Mouse (Mus musculus) bone marrow, adult 2 months (tissue): ENCODE results near the gene Nup93. TPM values are rescaled to one million over a fixed set of nuclear protein-coding genes. Genes with fewer than 3 reads are reported as not detected.

ENCODE experiments used
- H3K27ac ChIP-seq: fragments of 200-500 bp; 2 replicates; pipeline ENCODE4 v1.5.1; 2012; ENCODE audit warnings: low read depth, mild to moderate bottlenecking, control low read depth, inconsistent platforms, low read length; ENCODE audit not compliant: control insufficient read depth, poor library complexity, insufficient read depth
- H3K4me1 ChIP-seq: fragments of 200-500 bp; 2 replicates; pipeline ENCODE4 v1.6.1; 2011; ENCODE audit warnings: low read length; ENCODE audit not compliant: control insufficient read depth, insufficient read depth
- H3K4me3 ChIP-seq: fragments of 200-500 bp; replicated peaks from 2 replicates; pipeline ENCODE3; 2011; ENCODE audit warnings: mild to moderate bottlenecking, low read depth, low read length, control low read depth; ENCODE audit not compliant: control insufficient read depth
- CTCF ChIP-seq: fragments of 200-500 bp; IDR thresholded peaks from 2 replicates; pipeline ENCODE4 v1.5.1; 2011; ENCODE audit warnings: low read length, control low read depth; ENCODE audit not compliant: control insufficient read depth, insufficient read depth
- POLR2A ChIP-seq: fragments of 200-500 bp; IDR thresholded peaks from 2 replicates; pipeline ENCODE4 v1.6.1; 2011; ENCODE audit warnings: low read depth, mild to moderate bottlenecking, control low read depth, low read length, borderline replicate concordance; ENCODE audit not compliant: control insufficient read depth
- WGBS: fragments of 180-500 bp; shearing (Covaris S2); methylation state at CpG from one replicate; pipeline ENCODE4 v1.1.7; 2018; 5-methylcytosine and 5-hydroxymethylcytosine counted together
- polyA plus RNA-seq: library from polyadenylated mRNA; stranded (reverse); fragments of >200 nt; gene quantifications from 2 replicates; pipeline ENCODE4 v1.2.4, GENCODE M21; 2011; ENCODE audit warnings: low replicate concordance; ENCODE audit not compliant: missing spikeins, insufficient read depth, insufficient read length

Gene Nup93
- polyA plus RNA-seq, 1 experiment = 21.3 TPM

GRCm38 (mm10) chr8:94183117-94183516 lies 31.2 kb upstream of the Nup93 start:
- under 1% methylated on average over 16 of the region's 16 CpGs for WGBS
- TF ChIP-seq POLR2A (0 out of 2 replicates have a peak, but pooled peaks have one; percentile 7), CTCF (peak; percentile 66)
- Histone ChIP-seq H3K27ac (no peak overlapping the region), H3K4me1 (no peaks in the 10 kb centered on the region; the same call in 1 of the 2 replicates), H3K4me3 (peak overlapping the region; percentile 33)

- TF ChIP-seq POLR2A (no peak), CTCF (no peak)
- no peak overlapping the region for H3K4me3 ChIP-seq
- H3K4me1 ChIP-seq = no peaks in the 10 kb centered on the region; the same call in 1 of the 2 replicates
- no peak overlapping the region for H3K27ac ChIP-seq
- WGBS = 51% methylated on average over 12 of the region's 12 CpGs
These were observed 30.0 kb upstream of the Nup93 start for GRCm38 (mm10) chr8:94184357-94184843.

GRCm38 (mm10) chr8:94185791-94186190 lies 28.6 kb upstream of the Nup93 start:
- TF ChIP-seq CTCF (no peak), POLR2A (no peak)
- no peak overlapping the region for H3K27ac ChIP-seq
- 58% methylated on average over 6 of the region's 6 CpGs for WGBS
- H3K4me3 ChIP-seq = no peak overlapping the region
- H3K4me1 ChIP-seq = no peaks in the 10 kb centered on the region; the same call in 1 of the 2 replicates

- TF ChIP-seq POLR2A = no peak
- peak; percentile 66 for TF ChIP-seq CTCF
- WGBS = 5% methylated on average over 17 of the region's 17 CpGs
- no peak overlapping the region for H3K27ac ChIP-seq
- H3K4me1 ChIP-seq = no peaks in the 10 kb centered on the region; the same call in 1 of the 2 replicates
- H3K4me3 ChIP-seq = no peak overlapping the region
These were observed 27.8 kb upstream of the Nup93 start for GRCm38 (mm10) chr8:94186542-94186941.

GRCm38 (mm10) chr8:94187290-94188002 lies 26.9 kb upstream of the Nup93 start:
- no peak for TF ChIP-seq CTCF
- TF ChIP-seq POLR2A = no peak
- Histone ChIP-seq H3K27ac (no peak overlapping the region), H3K4me1 (no peaks in the 10 kb centered on the region; the same call in 1 of the 2 replicates), H3K4me3 (no peak overlapping the region)
- WGBS = 29% methylated on average over 21 of the region's 21 CpGs

DNA sequence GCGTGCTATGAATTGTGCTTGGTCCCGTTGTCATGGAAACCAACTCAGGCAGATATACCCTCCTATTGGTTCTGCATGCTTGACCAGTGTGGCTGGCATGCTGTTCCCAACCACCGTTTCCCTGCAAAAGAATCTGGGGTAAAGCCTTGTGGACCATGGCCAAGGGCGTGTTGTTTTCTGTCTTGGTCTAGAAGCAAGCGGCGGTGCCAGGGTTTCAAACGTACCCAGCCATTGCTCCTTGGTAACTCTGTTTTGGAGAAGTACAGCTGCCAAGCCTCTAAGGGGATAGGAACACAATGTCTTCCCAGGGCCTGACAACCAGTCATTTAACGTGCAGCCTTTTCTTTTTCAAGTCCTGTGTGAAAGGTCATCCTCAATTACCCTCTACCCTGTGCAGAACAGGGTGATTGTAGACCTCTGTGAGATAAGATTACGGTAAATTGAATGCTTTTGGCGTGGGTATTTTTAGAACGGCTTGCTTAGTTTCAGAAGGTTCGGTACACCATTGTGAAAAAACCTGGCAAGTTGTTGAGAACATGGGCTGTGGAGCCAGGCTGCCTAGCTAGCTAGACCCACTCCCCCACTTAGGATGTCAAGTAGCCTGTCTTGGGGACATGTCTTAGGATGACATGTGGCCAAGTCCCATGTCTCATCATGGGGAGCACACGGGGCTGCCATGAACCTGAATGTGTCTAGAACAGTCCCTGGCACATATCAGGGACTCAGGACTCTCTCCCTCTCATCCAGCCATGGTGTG lies 24.9 kb upstream of the Nup93 start:
- Histone ChIP-seq H3K4me3 (no peak overlapping the region), H3K27ac (no peak overlapping the region), H3K4me1 (no peaks in the 10 kb centered on the region; the same call in 1 of the 2 replicates)
- 72% methylated on average over 13 of the region's 13 CpGs for WGBS
- TF ChIP-seq CTCF (no peak), POLR2A (no peak)

DNA sequence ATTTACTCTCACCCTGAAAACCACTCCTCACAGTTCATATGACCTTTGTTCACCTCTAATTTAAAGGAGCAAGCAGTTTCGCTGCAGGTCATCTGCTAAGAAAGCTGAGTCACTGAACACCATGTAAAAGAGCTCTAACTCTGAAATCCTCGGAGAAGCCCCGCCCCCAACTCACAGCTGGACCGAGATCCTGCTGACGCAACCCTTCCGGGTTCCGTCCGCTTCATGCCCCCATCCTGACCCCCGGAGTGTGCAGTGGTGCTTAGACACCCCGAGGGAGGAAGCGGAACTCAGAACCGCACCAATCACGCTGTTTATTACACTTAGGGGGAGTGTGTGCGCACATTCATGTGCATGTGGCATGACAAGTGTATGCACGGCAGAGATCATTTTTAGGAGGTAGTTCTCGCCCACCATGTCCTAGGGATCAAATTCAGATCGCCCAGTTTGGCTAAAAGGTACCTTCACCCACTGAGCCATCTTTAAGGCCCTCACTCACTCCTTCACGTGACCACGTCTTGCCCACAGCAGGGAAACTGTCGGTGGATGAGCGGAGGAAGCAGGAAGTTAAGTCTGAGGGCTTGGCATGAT lies 23.2 kb upstream of the Nup93 start:
- WGBS = 4% methylated on average over 21 of the region's 21 CpGs
- Histone ChIP-seq H3K4me3 (peak overlapping the region; percentile 60), H3K4me1 (no peaks in the 10 kb centered on the region; the same call in 1 of the 2 replicates), H3K27ac (peak overlapping the region; percentile 17; the same call in 1 of the 2 replicates)
- no peak for TF ChIP-seq POLR2A
- TF ChIP-seq CTCF = no peak

- no peak for TF ChIP-seq POLR2A
- no peak for TF ChIP-seq CTCF
- WGBS = 71% methylated on average over 1 of the region's 1 CpGs
These were observed 21.4 kb upstream of the Nup93 start for GRCm38 (mm10) chr8:94192926-94193325.

More at GRCm38 (mm10) chr8:94192926-94193325, 21.4 kb upstream of the Nup93 start:
- Histone ChIP-seq H3K4me1 (no peaks in the 10 kb centered on the region; the same call in 1 of the 2 replicates), H3K4me3 (no peak overlapping the region), H3K27ac (no peak overlapping the region)
